Mouse (Mus musculus) forebrain, embryonic 14.5 days (tissue): ENCODE results near the gene Pdlim1. TPM values are rescaled to one million over a fixed set of nuclear protein-coding genes. Genes with fewer than 3 reads are reported as not detected.

ENCODE experiments used
- ATAC-seq: fragments of 200-750 bp; cut with Nextera tagmentation; 2 replicates; pipeline ENCODE4 v1.8.0; 2017; ENCODE audit warnings: mild to moderate bottlenecking, moderate library complexity
- DNase-seq: peaks from one replicate; pipeline ENCODE4 v3.0.0-alpha.2; 2015; ENCODE audit warnings: low spot score
- H3K27ac ChIP-seq: fragments of 300-500 bp; sonication (generic); 2 replicates; pipeline ENCODE4 v1.5.1; 2014; ENCODE audit warnings: low read depth, mild to moderate bottlenecking, control low read depth, low read length, moderate library complexity
- H3K27me3 ChIP-seq: fragments of 300-500 bp; sonication (generic); replicated peaks from 2 replicates; pipeline ENCODE4 v1.6.1; 2014; ENCODE audit warnings: low read length, control low read depth, mixed read lengths; ENCODE audit not compliant: control insufficient read depth, insufficient read depth
- H3K36me3 ChIP-seq: fragments of 300-500 bp; sonication (generic); 2 replicates; pipeline ENCODE4 v1.6.1; 2014; ENCODE audit warnings: low read length, control low read depth; ENCODE audit not compliant: control insufficient read depth, insufficient read depth
- H3K4me1 ChIP-seq: fragments of 300-500 bp; sonication (generic); 2 replicates; pipeline ENCODE4 v1.6.1; 2014; ENCODE audit warnings: antibody characterized with exemption, low read length, control low read depth; ENCODE audit not compliant: control insufficient read depth, insufficient read depth
- H3K4me2 ChIP-seq: fragments of 300-500 bp; sonication (generic); 2 replicates; pipeline ENCODE4 v1.6.1; 2014; ENCODE audit warnings: mild to moderate bottlenecking, control low read depth, low read length
- H3K4me3 ChIP-seq: fragments of 300-500 bp; sonication (generic); 2 replicates; pipeline ENCODE4 v1.5.1; 2014; ENCODE audit warnings: low read depth, low read length, control low read depth
- H3K9ac ChIP-seq: fragments of 300-500 bp; sonication (generic); 2 replicates; pipeline ENCODE4 v1.6.1; 2014; ENCODE audit warnings: mild to moderate bottlenecking, low read length, control low read depth, moderate library complexity
- H3K9me3 ChIP-seq: fragments of 300-500 bp; sonication (generic); replicated peaks from 2 replicates; pipeline ENCODE4 v1.6.1; 2016; ENCODE audit warnings: low read length, control low read depth, mixed read lengths; ENCODE audit not compliant: control insufficient read depth
- WGBS: fragments of 180-500 bp; shearing (Covaris S2); extraction: QIAGEN DNeasy Blood & Tissue Kit; methylation state at CpG from one replicate; pipeline ENCODE4 v1.1.7; 2014; 5-methylcytosine and 5-hydroxymethylcytosine counted together
- polyA plus RNA-seq: library from polyadenylated mRNA; unstranded; fragments of >200 nt; fragmentation: Nextera tagmentation; extraction: Ambion mirVana; gene quantifications from 2 replicates; pipeline ENCODE4 v1.2.1, GENCODE M21; 2014

Pdlim1 gene
- polyA plus RNA-seq, 1 experiment from 2014 or later: 30.1 TPM

- ATAC-seq (no peak), DNase-seq (no peak)
- 0 out of 2 replicates have a peak, but pooled peaks cover 5% of the 10 kb centered on the region for H3K36me3 ChIP-seq
- H3K9me3 ChIP-seq: no peaks in the 10 kb centered on the region
- H3K27me3 ChIP-seq: no peaks in the 10 kb centered on the region
- no peak overlapping the region for H3K27ac ChIP-seq
- 63% methylated on average over 1 of the region's 1 CpGs for WGBS
- no peak overlapping the region for H3K4me3 ChIP-seq
- H3K4me1 ChIP-seq: no peaks in the 10 kb centered on the region
- H3K4me2 ChIP-seq: no peak overlapping the region
- H3K9ac ChIP-seq: no peak overlapping the region
Observed at GRCm38 (mm10) chr19:40294231-40294630, 22.6 kb upstream of the Pdlim1 start.

GRCm38 (mm10) chr19:40293791-40294190 is 22.1 kb upstream of the Pdlim1 start:
- H3K36me3 ChIP-seq: 0 out of 2 replicates have a peak, but pooled peaks cover 2% of the 10 kb centered on the region
- WGBS: 95% methylated on average over 6 of the region's 6 CpGs
- H3K9me3 ChIP-seq: no peaks in the 10 kb centered on the region
- H3K4me1 ChIP-seq: no peaks in the 10 kb centered on the region
- no peak overlapping the region for H3K4me2 ChIP-seq
- H3K27ac ChIP-seq: no peak overlapping the region
- H3K4me3 ChIP-seq: no peak overlapping the region
- ATAC-seq: no peak
- no peak overlapping the region for H3K9ac ChIP-seq
- no peak for DNase-seq
- no peaks in the 10 kb centered on the region for H3K27me3 ChIP-seq

- H3K9ac ChIP-seq: no peak overlapping the region
- no peak overlapping the region for H3K4me3 ChIP-seq
- no peaks in the 10 kb centered on the region for H3K27me3 ChIP-seq
- no peaks in the 10 kb centered on the region for H3K9me3 ChIP-seq
- H3K36me3 ChIP-seq: no peaks in the 10 kb centered on the region
- 87% methylated on average over 6 of the region's 6 CpGs for WGBS
- H3K4me1 ChIP-seq: no peaks in the 10 kb centered on the region
- H3K4me2 ChIP-seq: no peak overlapping the region
- no peak for DNase-seq
- ATAC-seq: no peak
- no peak overlapping the region for H3K27ac ChIP-seq
Observed at GRCm38 (mm10) chr19:40290099-40290724, 18.6 kb upstream of the Pdlim1 start.

GRCm38 (mm10) chr19:40288415-40288814 is 16.8 kb upstream of the Pdlim1 start:
- no peak overlapping the region for H3K4me2 ChIP-seq
- no peaks in the 10 kb centered on the region for H3K27me3 ChIP-seq
- no peak for DNase-seq
- no peaks in the 10 kb centered on the region for H3K9me3 ChIP-seq
- no peaks in the 10 kb centered on the region for H3K36me3 ChIP-seq
- H3K9ac ChIP-seq: no peak overlapping the region
- no peaks in the 10 kb centered on the region for H3K4me1 ChIP-seq
- 95% methylated on average over 9 of the region's 9 CpGs for WGBS
- ATAC-seq: no peak
- no peak overlapping the region for H3K4me3 ChIP-seq
- H3K27ac ChIP-seq: no peak overlapping the region

GRCm38 (mm10) chr19:40284704-40285103 is 13.1 kb upstream of the Pdlim1 start:
- Histone ChIP-seq H3K4me1 (no peaks in the 10 kb centered on the region), H3K9me3 (peaks cover 2% of the 10 kb centered on the region; the same call in 1 of the 2 replicates), H3K9ac (no peak overlapping the region), H3K36me3 (no peaks in the 10 kb centered on the region), H3K4me2 (no peak overlapping the region), H3K4me3 (no peak overlapping the region), H3K27me3 (no peaks in the 10 kb centered on the region), H3K27ac (no peak overlapping the region)
- ATAC-seq: no peak
- DNase-seq: no peak
- WGBS: 89% methylated on average over 2 of the region's 2 CpGs

GRCm38 (mm10) chr19:40283415-40283814 is 11.8 kb upstream of the Pdlim1 start:
- Histone ChIP-seq H3K27ac (no peak overlapping the region), H3K4me3 (no peak overlapping the region), H3K4me2 (no peak overlapping the region), H3K27me3 (no peaks in the 10 kb centered on the region), H3K9ac (no peak overlapping the region), H3K4me1 (no peaks in the 10 kb centered on the region), H3K36me3 (no peaks in the 10 kb centered on the region), H3K9me3 (peaks cover 2% of the 10 kb centered on the region; the same call in 1 of the 2 replicates)
- ATAC-seq (no peak), DNase-seq (no peak)
- 66% methylated on average over 2 of the region's 2 CpGs for WGBS

- WGBS: 89% methylated on average over 8 of the region's 8 CpGs
Observed at GRCm38 (mm10) chr19:40278372-40279023, 6.9 kb upstream of the Pdlim1 start.

GRCm38 (mm10) chr19:40277494-40277893 is 5.9 kb upstream of the Pdlim1 start:
- ATAC-seq: no peak
- Histone ChIP-seq H3K27me3 (no peaks in the 10 kb centered on the region), H3K27ac (no peak overlapping the region), H3K4me2 (no peak overlapping the region), H3K36me3 (no peaks in the 10 kb centered on the region), H3K9me3 (peaks cover 2% of the 10 kb centered on the region; the same call in 1 of the 2 replicates), H3K4me3 (no peak overlapping the region), H3K9ac (no peak overlapping the region), H3K4me1 (no peaks in the 10 kb centered on the region)
- WGBS: 89% methylated on average over 8 of the region's 8 CpGs
- DNase-seq: no peak

More at GRCm38 (mm10) chr19:40278372-40279023, 6.9 kb upstream of the Pdlim1 start:
- H3K4me3 ChIP-seq: no peak overlapping the region
- H3K27ac ChIP-seq: no peak overlapping the region
- peaks cover 2% of the 10 kb centered on the region; the same call in 1 of the 2 replicates for H3K9me3 ChIP-seq
- no peaks in the 10 kb centered on the region for H3K36me3 ChIP-seq
- no peak overlapping the region for H3K4me2 ChIP-seq
- ATAC-seq: no peak
- no peaks in the 10 kb centered on the region for H3K4me1 ChIP-seq
- no peak for DNase-seq
- H3K27me3 ChIP-seq: no peaks in the 10 kb centered on the region
- no peak overlapping the region for H3K9ac ChIP-seq
